Mouse (Mus musculus) left cerebral cortex, adult 9 months (tissue): ENCODE data around the gene Gm44805.

Experiments
- DNase-seq, 2 experiments: peaks; one replicate each; pipeline ENCODE4 v3.0.0; 2022; ENCODE audit warnings: low spot score in 2 of 2

Gm44805 gene

DNA sequence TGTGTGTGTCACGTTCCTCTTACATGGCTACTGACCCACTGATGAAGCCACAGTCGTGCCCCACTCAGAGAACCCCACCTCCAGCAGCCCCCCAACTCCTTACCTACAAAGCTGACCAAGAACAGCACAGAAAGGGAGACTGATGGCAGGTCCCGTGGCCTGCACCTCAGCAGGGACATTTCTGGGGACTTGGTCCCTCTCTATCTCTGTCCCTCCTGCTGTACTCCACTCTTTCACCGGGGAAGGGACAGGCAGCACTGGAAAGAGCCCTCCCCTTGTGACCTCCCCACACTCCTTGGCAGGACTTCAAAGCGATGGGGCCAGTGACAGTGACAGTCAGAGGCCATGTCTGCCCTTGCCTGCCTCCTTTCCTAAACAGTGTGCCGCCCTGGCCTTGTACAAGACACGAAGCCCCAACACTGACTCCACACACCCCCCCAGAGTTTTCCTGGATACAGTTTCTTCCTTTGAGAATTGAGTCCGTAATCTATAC, at the start of gene Gm44805, which contains the start of gene Apoc4:
Gene Gm44805, minus strand, starts transcription at position 222 of the 493 bp plus-strand sequence.
Gene Apoc4, minus strand, starts transcription at position 278 of the 493 bp plus-strand sequence.
- DNase-seq: no peak

DNA sequence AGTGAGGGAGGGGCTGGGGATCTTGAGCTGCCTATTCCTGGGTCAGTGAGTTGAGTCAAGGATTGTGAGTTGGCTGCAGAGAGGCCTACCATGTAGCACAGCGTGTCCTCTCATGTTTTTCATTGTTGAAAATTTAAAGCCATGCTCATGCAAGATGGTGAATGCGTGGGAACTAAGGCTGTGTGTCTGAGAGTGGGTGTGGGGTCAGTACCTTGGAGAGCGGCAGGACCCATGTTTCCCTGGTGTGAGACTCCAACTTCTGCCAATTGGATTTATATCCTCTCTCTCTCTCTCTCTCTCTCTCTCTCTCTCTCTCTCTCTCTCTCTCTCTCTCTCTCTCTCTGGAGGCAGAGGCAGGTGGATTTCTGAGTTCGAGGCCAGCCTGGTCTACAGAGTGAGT, 45.3 kb upstream of the Gm44805 start:
- DNase-seq: no peak

DNA sequence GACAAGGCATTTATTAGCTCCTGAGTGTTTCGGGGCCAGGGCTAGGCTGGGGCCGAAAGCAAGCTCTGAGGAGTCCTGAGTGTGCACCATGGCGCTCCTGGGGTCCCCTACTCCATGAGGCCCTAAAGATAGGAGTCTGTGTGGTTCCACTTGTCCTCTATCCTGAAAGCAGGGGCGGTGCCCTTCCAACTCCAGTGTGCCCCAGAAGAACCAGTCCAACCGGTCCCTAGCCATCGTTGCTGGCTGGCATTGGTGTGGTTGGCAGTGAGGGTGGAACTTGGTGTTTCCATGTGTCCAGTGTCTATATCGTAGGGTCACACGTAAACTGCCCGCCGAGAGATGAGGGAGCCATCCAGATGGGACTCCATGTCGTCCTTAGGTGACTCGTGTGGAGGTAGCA, 42.9 kb upstream of the Gm44805 start:
- no peak for DNase-seq

DNA sequence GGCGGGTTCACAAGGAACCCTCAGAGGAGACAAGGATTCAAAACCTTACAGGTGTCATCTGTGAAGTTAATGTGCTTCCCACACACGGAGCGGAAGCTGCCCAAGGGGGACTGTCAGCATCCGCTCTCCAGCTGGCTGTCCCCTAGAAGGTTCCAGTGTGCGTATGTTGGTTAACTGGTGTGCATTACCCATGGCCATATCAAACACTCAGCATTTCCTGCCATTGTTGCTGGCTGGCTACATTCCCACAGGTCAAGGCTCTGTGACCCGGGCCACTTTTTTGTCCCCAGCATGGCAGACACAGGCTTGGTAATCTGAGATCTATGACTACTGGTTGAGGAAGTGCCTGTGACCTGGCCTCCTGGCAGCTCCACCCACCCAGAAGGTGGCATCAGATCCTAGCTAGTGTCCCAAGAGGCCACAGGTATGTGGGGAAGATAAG, 41.6 kb upstream of the Gm44805 start:
- DNase-seq: no peak

DNA sequence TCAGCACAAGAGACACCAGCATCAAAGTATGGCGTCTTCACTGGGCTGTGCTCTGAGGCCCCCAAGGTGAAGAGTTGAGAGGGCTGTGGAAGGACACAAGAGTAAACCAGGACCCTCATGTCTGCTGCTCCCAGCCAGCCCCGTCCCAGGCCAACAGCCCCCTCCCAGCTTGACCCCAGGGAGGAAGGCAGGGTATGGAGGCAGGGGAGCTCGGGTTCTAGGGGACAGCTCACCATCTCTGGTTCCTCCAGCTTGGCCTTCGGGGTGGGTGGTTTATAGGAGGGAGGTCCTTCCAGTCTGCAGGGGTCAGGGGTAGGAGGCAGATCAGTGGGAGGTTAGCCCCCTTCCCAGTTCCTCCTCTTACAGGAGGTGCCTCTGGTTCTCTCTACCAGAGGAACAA, 38.0 kb upstream of the Gm44805 start:
- DNase-seq: no peak

DNA sequence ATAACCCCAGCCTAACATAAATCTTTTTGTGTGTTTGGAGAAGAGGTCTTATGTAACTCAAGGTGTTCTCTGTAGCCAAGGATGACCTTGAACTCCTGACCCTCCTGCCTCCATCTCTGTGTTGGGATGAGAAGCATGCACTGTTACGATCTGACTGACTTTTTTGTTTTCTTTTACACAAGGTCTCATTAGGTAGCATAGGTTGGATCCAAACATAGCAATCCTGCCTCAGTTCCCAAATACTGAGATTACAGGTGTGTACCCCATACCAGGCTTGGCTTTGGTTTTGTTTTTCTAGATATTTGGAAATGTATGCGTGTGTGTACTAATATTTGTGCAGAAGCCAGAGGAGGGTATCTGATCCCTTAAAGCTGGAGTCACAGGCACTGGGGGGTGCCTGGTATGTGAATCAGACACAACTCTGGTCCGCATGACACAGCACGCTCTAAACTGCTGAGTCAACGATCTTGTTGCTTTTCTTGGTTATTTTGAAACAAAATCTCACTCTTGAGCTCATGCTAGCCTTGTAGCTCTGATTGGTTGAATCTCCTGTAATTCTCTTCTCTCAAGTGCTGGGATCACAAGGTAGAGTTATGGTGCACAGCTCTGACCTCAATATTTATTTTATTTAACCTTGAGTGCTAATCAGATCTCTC, 37.2 kb upstream of the Gm44805 start:
- no peak for DNase-seq

DNA sequence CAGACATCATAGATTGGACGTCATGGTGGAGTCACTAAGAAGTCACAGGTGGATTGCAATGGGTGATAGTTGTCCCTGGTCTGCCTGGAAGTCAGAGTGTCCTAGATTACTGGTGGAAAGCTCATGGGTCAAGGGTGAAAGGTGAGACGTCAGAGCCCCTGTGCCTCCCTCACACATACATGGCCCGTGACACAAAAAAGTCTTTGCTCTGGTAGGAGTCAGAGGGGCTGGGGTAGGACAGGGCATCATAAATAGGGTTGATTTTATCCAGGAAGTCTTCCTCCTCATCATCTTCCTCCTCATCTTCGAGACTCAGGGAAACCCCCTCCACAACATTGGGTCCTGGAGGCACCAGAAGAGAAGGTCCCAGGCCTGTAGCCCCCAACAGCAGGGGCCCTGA, 36.1 kb upstream of the Gm44805 start:
- DNase-seq: no peak

DNA sequence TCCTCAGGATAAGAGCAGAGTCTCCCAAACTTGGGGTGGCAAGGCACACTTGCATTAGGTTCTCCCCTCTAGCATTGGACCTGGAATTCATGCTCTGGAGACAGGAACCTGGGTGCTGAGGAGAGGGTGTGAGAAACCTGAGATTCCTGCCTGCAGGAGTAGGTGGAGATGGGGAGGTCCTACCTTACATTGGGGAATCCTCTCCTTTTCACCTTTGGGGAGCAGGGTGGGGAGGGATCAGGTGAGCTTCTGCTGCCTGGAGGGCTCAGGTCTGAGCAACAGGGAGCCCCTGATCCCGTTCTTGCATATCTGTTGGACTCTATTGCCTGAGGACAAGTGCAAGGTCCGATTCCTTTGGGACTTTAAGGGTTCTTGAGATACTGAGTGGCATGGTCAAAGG, 35.6 kb upstream of the Gm44805 start:
- DNase-seq: no peak

DNA sequence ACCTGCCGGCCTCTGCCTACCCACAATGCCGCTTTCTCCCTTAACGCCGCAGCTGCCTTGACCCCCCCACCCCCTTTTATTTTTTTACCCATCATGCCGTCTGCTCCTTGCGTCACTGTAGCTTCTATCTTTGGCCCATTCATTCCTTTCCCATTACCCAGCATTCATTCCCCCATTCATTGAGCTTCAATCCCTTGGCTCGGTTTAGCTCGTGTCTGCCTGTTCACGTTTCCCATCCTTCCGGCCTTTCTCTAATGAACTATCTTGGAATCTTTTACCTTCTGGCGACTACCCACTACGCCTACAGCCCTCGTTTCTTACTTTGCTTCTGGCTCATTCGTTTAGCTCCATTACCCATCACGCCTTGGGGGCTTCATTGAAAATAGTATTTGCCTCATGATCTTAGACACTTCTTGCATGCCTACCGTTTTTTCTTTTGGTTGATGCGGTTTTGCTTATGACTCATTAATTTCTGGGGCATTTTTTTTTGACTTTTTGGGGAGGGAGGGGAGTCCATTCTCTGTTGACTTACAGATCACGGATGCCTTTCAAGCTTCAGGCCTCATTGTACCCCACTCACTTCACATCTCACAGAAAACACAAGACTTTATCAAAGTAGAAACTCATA, 34.9 kb upstream of the Gm44805 start:
- no peak for DNase-seq

DNA sequence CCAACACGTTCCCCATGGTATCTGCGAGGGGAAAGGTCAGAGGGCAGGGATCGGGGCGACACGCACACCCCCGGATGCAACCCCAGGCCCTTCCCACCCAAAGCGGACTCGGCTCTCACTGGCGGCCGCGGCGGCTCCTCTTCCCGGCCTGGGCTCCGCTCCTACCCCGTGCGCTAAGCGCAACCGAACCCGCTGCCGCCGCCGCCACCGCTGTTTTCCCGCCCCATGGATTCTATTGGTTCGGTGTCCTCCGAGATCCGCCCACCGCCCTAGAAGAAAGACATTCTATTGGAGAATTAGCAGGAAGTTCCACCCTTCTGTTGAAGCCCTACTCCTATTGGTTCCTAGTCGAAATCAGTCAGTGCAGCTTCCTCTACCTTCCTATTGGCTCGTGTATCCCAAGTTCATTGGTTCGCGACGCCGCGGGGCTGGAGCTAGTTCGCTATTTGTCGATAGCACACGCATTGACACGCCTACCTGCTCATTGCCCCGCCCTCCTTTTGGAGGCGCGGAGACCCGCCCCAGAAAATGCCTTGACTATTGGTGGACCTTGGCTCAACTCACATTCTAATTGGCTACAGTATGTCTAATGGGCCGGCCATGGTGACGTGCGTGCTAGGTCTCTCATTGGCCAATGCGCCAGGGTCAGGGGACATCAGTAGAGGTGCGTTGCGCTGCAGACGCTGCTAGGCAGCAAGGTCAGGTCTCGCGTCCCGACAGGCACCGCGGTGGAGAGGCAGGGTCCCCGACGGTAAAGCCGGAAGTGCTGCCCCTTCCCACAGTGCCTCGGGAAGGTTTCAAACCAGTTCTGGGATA, 34.2 kb upstream of the Gm44805 start, which contains the start of gene Tomm40:
Gene Tomm40, minus strand, starts transcription at position 200 of the 816 bp plus-strand sequence.
- DNase-seq: peak; percentile 100

DNA sequence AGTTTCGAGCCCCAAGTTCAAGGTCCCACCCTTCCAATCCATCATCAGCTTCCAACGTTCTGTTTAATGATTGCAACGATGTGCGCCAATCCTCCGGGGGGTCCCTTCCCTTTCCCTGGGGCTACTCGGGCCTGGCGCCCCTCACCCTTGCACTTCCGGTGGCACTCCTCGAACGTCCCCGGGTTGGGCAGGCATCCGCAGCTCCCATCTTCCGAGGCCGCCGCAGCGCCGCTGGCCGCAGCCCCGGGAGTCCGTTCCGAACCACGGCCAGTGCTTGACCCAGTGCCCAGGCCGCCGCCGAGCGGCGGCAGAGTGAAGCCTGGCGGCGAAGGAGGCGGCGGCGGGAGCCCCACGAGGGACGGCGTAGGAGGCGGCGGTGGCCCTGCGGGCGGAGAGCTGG, 33.6 kb upstream of the Gm44805 start:
- no peak for DNase-seq

DNA sequence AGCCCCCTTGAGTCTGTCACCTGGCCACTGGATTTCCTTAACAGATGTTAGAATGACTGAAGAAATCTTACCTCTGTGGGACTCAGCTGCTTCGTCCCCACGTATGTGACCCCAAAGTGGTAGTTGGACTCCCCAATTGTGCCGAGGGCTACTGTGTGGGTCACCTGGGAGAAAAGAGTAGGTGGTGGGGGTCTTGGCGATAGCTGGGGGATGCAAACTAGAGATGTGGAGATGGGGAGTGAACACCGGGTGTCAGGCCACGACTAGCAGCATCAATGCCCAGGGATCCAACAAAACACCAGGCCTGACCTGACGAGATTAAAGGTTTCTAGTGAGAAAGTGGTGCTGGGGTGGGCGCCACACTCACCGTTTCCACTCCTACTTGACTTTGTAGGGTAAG, 32.4 kb upstream of the Gm44805 start:
- no peak for DNase-seq

DNA sequence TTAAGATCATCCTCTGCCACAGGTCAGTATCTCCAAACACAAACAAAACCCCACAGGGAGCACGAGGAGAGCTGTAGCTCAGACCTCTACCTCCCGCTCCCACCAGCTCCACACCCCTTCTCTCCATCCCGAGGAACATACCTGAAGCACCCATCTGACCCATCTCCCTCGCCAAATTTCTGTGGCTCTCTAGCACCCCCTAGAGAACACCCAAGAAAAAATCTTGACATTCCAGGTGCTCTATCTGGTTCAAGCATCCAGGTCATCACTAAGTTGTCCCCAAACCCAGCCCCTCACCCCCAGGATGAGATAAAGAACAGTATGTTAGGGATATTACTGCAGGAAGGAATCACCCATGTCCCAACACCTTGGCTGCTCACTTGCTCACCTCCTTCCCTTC, 32.0 kb upstream of the Gm44805 start:
- DNase-seq: no peak

DNA sequence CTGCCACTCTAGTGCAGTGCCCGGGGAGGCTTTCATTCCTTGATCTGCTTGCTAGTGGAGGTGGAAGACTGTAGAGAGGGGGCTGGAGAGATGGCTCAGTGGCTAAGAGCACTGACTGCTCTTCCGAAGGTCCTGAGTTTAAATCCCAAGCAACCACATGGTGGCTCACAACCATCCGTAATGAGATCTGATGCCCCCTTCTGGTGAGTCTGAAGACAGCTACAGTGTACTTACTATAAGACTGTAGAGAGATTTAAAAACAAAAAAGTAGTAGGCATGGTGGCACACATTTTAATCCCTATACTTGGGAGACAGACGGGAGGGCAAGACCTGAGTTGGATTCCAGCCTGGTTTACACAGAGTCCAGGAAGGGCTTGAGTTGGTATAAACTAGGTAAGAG, 31.2 kb upstream of the Gm44805 start:
- no peak for DNase-seq

DNA sequence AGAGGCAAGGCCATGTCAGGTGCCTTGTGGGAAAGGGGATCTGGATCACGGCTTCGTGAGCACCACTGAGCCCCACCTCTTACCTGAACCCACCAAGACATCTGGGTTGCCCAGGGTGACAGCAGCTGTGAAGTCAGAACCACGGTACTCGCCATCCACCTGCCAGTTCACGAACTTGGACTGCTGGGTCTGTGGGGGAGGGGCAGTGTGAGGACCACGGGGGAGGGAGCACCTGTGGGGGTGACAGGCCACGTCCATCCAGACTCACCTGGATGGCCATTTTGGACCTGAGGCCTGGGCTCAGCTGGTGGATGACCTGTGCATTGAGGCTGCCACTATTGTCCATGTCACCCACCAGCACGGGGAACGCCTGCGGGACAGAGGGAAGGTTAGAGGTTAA, 29.4 kb upstream of the Gm44805 start:
- no peak for DNase-seq

DNA sequence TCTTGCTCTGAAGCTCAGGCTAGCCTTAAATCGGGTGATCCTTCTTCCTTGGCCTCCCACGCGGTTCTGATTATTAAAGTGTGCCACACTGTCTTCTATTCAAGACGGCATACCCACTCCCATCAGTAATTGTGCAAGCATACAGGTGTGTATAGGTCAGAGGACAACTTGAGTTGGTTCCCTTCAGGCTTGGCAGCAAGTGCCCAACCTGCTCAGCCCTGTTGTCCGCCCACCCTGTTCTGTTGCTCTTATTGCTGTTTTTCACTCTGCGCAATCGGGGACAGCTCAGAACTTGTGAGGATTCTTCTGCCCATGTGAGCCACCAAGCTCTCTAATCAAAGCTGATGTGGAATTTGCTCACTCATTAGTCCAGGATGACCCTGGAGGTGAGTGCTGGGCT, 24.0 kb upstream of the Gm44805 start:
- no peak for DNase-seq

DNA sequence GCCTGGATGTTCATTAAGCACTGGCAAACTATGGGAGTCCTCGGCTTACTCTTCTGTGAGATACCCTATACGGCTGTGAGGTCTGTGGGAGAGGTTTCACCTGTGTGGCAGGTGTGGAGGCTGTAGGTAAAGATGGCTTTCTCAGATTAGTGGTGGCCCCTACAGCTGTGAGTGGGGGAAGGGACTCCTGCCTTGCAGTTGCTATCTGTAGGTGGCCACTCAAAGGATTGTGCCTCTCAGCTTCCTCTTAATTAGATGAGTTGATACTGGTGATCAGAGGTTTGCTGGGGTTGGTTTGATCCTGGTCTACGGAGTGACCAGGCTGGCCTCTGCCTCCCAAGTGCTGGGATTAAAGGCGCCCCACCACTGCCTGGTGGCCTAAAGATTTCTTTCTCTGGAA, 23.3 kb upstream of the Gm44805 start:
- DNase-seq: no peak

DNA sequence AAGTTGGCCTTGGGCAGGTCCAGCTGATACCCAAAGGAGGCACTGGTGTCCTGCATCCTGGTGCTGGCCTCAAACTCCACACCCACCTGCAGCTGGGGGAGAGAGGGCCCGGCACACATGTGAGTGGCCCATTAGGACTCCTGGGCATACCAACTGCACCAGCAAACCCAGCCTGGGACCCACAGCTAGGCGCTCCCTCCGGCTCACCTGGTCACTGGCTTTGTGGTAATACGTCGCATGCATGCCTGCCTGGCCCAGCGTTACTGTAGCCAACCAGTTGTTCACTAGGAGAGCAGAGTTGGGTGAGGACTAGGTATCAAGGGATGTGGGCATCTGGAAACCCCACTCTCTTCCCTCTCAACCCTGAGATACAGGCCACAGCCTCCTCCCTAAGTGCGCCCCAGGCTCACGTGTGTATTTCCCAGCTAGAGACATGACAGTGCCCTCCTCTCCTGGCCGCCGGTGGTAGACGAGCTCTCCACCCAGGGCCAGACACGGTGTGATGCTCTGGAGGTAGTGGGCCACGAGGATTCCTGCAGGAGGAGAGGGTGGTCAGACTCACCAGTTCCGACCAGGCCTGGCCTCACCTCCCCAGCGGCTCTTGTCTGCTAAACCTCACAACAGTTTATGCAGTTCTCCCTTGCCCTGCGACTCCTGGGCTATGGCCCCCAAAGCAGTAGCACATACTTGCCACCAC, 21.8 kb upstream of the Gm44805 start:
- no peak for DNase-seq

DNA sequence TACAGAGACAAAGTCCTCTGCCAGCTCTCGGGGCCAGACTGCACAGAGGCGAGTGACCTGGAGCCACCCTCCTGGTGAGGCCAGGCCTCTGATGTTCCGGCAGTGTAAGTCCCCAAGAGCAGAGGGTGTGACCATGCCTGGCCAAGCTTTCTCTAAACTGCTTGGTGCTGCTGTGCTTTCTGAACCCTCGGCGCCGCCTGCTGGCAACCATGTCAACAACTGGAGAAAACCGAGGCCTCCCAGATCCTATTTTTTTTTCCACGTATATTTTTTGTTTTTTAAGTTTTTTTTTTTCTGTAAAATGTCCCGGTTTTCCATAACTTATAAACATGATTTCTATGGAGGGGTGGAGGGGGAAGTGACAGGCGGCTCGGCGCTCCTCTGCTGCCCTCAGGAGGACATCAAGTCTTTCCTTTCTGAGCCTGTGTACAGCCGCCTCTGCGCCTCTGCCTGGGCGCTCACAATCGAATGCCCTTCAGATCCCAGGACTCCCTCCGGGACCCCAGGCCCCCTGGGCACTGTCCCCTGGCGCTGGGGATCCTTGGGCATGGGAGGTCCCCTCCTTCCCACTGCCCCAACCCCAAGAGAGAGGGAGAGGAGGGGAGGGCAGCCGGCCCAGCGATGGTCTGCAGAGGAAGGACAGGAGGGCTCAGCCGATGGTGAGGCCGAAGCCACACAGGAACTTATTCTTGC, 20.0 kb upstream of the Gm44805 start:
- peak in 1 of 2 experiments; percentile 69 for DNase-seq

DNA sequence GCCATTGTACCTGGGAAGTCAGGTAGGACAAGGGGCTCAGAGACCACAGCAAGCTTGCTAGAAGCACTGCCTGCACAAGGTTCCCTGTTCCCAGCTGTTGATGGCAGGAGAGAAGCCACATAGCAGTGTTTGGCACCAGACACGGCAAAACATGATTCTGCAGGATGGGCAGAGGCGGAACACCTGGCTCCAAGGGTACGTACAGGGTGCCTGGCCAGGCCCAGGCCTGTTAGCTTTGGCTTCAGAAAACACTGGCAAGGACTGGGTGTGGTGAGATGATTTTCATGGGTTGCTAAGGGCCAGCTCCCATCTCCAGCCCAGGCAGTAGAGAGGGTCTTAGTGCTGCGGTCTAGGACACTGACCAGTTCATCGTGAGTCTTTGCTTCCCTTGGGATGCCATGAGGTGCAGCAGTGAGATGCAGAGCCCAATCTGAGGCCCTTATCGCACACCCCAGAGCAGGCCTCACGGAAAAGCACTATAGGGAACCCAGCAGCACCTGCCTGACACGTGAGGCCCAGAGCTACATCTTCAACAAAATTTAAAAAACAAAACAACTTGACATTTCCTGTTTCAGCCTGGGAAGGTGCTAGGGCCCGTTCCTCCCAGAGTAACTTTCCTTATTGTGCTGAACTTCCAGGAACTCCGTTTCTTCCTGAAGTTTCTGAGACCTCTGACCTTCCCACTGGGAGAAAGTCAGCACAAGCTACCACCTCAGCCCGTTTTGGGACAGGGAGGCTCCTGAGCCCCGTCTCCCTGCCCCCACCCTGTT, 19.3 kb upstream of the Gm44805 start:
- DNase-seq: no peak

DNA sequence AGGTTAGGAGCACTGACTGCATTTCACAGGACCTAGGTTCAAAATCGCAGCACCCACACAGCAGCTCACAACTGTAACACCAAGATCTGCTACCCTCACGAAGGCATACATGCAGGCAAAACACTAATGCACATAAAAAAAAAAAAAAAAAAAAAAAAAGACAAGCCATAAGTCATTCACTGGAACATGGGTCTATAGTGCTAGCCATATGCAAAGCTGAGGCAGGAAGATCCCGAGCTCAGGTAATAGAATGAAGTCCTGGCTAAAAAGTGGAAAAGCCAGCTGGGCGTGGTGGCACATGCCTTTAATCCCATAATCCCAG, 18.6 kb upstream of the Gm44805 start:
- no peak for DNase-seq
